Mouse (Mus musculus): Measurements from ENCODE around the gene Shoc2. TPM values are rescaled to one million over a fixed set of nuclear protein-coding genes. Genes with fewer than 3 reads are reported as not detected.

The Shoc2 gene
- 34.2 and 34.5 TPM in 2 replicates for polyA plus RNA-seq (2015; fragmentation: Nextera tagmentation; extraction: Ambion mirVana)

DNA sequence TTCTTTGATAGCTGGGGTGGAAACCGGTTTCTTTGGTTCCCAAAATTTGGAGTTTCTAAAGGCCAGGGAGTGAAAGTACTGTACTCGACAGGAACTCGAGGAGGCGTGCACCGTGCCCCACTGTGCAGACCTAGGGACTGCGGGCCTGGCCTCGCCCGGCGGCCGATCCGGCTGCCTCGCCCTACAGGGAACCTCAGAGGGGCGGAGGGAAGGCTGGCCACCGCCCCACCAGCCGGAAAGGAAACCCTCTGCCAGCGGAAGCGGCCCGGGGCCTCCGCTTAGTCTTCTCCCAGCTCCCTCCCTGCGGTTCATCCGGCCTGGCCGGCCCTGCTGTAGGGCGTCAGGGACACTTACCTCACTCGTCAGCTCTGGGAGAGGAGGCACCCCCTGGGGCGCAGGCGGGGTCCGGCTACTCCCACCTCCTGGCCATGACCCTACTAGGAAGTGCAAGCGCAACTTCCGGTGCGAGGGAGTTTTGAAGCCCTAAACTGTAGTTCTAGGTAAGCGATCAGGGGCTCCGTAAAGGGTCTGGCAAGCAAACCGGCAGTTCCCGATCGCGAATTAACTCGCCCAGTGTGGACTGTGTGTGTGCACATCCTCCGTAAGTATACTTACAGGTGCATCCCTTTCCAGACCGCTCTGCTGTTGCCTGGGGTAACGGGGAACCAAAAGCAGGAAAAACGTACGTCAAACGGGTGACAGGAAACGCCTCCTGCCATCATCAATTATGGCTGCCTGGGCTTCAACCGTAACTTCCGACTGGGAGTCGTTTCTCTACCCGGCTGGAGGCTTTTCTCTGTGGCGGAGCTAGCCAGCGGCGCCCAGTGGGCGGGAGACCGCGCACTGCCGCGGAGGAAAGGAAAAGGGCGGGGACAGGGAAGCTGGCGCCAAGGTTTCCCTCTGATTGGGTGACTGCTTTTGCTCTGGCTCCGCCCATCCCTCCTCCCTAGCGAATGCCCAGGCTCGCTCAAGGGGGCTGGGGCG is at the start of gene Shoc2, which contains the start of gene Bbip1:
TSS of gene Shoc2 (plus strand) at position 505 of the 984 bp plus-strand sequence.
TSS of gene Bbip1 (minus strand) at position 826 of the 984 bp plus-strand sequence.
- peak within 1 kb of the TSS; percentile 99 for H3K27ac ChIP-seq
- DNase-seq (ENCODE audit: low spot score): peak; percentile 100

GRCm38 (mm10) chr19:53894538-53895121 is 49.5 kb upstream of the Shoc2 start:
- H3K4me2 ChIP-seq (ENCODE audit: low read length): no peak overlapping the region
- H3K27me3 ChIP-seq (ENCODE audit: insufficient read depth, low read length): no peaks in the 10 kb centered on the region
- peaks cover 5% of the 10 kb centered on the region; the same call in 1 of the 2 replicates for H3K4me1 ChIP-seq (replicated peaks; ENCODE audit: insufficient read depth, low read length)
- H3K4me3 ChIP-seq (replicated peaks; ENCODE audit: low read depth, low read length): no peak overlapping the region
- peak overlapping the region; percentile 36; the same call in 1 of the 2 replicates for H3K27ac ChIP-seq
- no peak overlapping the region; the same call in 1 of the 2 replicates for H3K9ac ChIP-seq (ENCODE audit: low read depth, low read length)
- no peaks in the 10 kb centered on the region for H3K36me3 ChIP-seq (ENCODE audit: insufficient read depth, low read length)
- TF ChIP-seq CTCF (IDR thresholded peaks at IDR 0.05; ENCODE audit: low read depth): no peak
- ATAC-seq (replicated peaks; ENCODE audit: low FRiP score, low read depth): no peak
- 64% methylated on average over 12 of the region's 12 CpGs for WGBS
- DNase-seq (ENCODE audit: low spot score): no peak
- no peaks in the 10 kb centered on the region for H3K9me3 ChIP-seq (replicated peaks; ENCODE audit: low read length)

More for the DNA sequence above, at the start of gene Shoc2, which contains the start of gene Bbip1:
- 0% methylated on average over 60 of the region's 62 CpGs for WGBS
- Histone ChIP-seq H3K9ac (ENCODE audit: low read depth, low read length) (peak within 1 kb of the TSS; percentile 98), H3K36me3 (ENCODE audit: insufficient read depth, low read length) (0 out of 2 replicates have a peak, but pooled peaks cover 3% of the 10 kb centered on the region), H3K9me3 (replicated peaks; ENCODE audit: low read length) (no peaks in the 10 kb centered on the region), H3K4me1 (replicated peaks; ENCODE audit: insufficient read depth, low read length) (no peaks in the 10 kb centered on the region), H3K4me2 (ENCODE audit: low read length) (peak within 1 kb of the TSS; percentile 66), H3K4me3 (replicated peaks; ENCODE audit: low read depth, low read length) (peak within 1 kb of the TSS; percentile 98), H3K27me3 (ENCODE audit: insufficient read depth, low read length) (no peaks in the 10 kb centered on the region)
- TF ChIP-seq CTCF (IDR thresholded peaks at IDR 0.05; ENCODE audit: low read depth): peak; percentile 48; the same call in 1 of the 2 replicates
- peak; percentile 95 for ATAC-seq (replicated peaks; ENCODE audit: low FRiP score, low read depth)

GRCm38 (mm10) chr19:53898046-53898445 is 46.1 kb upstream of the Shoc2 start:
- Histone ChIP-seq H3K27ac (no peak overlapping the region), H3K27me3 (ENCODE audit: insufficient read depth, low read length) (no peaks in the 10 kb centered on the region), H3K4me3 (replicated peaks; ENCODE audit: low read depth, low read length) (no peak overlapping the region), H3K4me2 (ENCODE audit: low read length) (no peak overlapping the region), H3K9ac (ENCODE audit: low read depth, low read length) (no peak overlapping the region), H3K36me3 (ENCODE audit: insufficient read depth, low read length) (no peaks in the 10 kb centered on the region), H3K9me3 (replicated peaks; ENCODE audit: low read length) (no peaks in the 10 kb centered on the region), H3K4me1 (replicated peaks; ENCODE audit: insufficient read depth, low read length) (peaks cover 11% of the 10 kb centered on the region; the same call in 1 of the 2 replicates)
- DNase-seq (ENCODE audit: low spot score) (no peak), ATAC-seq (replicated peaks; ENCODE audit: low FRiP score, low read depth) (no peak)
- no peak for TF ChIP-seq CTCF (IDR thresholded peaks at IDR 0.05; ENCODE audit: low read depth)
- WGBS: 80% methylated on average over 5 of the region's 5 CpGs

GRCm38 (mm10) chr19:53898498-53898897 is 45.6 kb upstream of the Shoc2 start:
- Histone ChIP-seq H3K4me3 (replicated peaks; ENCODE audit: low read depth, low read length) (no peak overlapping the region), H3K36me3 (ENCODE audit: insufficient read depth, low read length) (no peaks in the 10 kb centered on the region), H3K27me3 (ENCODE audit: insufficient read depth, low read length) (no peaks in the 10 kb centered on the region), H3K9me3 (replicated peaks; ENCODE audit: low read length) (no peaks in the 10 kb centered on the region), H3K4me2 (ENCODE audit: low read length) (no peak overlapping the region), H3K9ac (ENCODE audit: low read depth, low read length) (no peak overlapping the region), H3K4me1 (replicated peaks; ENCODE audit: insufficient read depth, low read length) (peaks cover 11% of the 10 kb centered on the region; the same call in 1 of the 2 replicates), H3K27ac (no peak overlapping the region)
- WGBS: 59% methylated on average over 4 of the region's 4 CpGs
- DNase-seq (ENCODE audit: low spot score): no peak
- no peak for ATAC-seq (replicated peaks; ENCODE audit: low FRiP score, low read depth)
- TF ChIP-seq CTCF (IDR thresholded peaks at IDR 0.05; ENCODE audit: low read depth): no peak

- 0 out of 2 replicates have a peak, but pooled peaks cover 7% of the 10 kb centered on the region for H3K4me1 ChIP-seq (replicated peaks; ENCODE audit: insufficient read depth, low read length)
- H3K36me3 ChIP-seq (ENCODE audit: insufficient read depth, low read length): no peaks in the 10 kb centered on the region
- H3K9me3 ChIP-seq (replicated peaks; ENCODE audit: low read length): no peaks in the 10 kb centered on the region
- no peak overlapping the region for H3K4me2 ChIP-seq (ENCODE audit: low read length)
- DNase-seq (ENCODE audit: low spot score): no peak
- TF ChIP-seq CTCF (IDR thresholded peaks at IDR 0.05; ENCODE audit: low read depth): no peak
- no peaks in the 10 kb centered on the region for H3K27me3 ChIP-seq (ENCODE audit: insufficient read depth, low read length)
- no peak overlapping the region for H3K9ac ChIP-seq (ENCODE audit: low read depth, low read length)
- 77% methylated on average over 25 of the region's 25 CpGs for WGBS
- ATAC-seq (replicated peaks; ENCODE audit: low FRiP score, low read depth): no peak
- H3K27ac ChIP-seq: no peak overlapping the region
- no peak overlapping the region for H3K4me3 ChIP-seq (replicated peaks; ENCODE audit: low read depth, low read length)
Observed at GRCm38 (mm10) chr19:53898970-53899900, 44.9 kb upstream of the Shoc2 start.
